Mouse (Mus musculus) skeletal muscle tissue, adult 2 months (tissue): ENCODE measurements at regions not wholly inside any gene's neighbourhood (a gene's known extent, or its start where the extent isn't known, plus 50 kb on each side); places are given as distances from the start of the nearest gene placed in this dataset.
A peak's percentile ranks its signal among the peaks of the same experiment; 100 is the strongest.

ENCODE experiments used
- DNase-seq: peaks from one replicate; pipeline ENCODE4 v3.0.0-alpha.2; 2012; ENCODE audit warnings: low read depth, low spot score

DNA sequence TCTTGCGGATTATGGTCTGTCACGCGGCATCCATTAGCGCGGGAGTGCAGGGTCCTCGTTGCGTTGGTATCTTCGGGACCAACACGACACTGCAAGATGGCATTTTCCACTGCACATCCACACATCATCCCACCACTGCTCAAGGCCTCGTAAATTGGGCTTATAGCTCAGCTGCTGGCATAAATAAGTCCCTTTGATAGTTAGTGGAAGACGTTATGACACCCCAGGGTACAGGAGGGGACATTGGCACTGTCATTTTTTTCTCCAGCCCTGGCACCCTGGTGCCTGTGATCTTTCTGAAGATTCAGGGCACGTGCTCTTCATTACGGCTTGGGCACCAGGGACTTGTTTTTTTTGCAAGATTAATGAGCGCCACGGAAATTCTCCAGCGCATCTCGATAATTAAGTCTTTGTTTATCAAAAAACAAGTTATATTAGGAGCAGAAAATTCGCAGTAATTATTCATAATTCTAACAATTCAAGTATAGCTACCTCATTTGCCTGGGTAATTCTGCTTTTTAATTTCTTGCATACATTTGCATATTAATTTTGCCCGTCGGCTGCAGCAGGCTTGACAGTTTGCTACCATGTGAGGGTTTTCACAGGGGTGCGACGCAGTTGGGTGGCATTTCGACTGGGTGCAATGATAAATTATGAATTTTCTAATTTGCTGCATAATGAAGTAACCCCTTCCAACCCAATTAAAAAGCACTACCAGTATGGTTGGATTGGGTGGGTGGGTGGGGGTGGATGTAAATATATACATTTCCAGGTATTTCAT lies 119.1 kb downstream of the Vrk1 start:
- DNase-seq = no peak

DNA sequence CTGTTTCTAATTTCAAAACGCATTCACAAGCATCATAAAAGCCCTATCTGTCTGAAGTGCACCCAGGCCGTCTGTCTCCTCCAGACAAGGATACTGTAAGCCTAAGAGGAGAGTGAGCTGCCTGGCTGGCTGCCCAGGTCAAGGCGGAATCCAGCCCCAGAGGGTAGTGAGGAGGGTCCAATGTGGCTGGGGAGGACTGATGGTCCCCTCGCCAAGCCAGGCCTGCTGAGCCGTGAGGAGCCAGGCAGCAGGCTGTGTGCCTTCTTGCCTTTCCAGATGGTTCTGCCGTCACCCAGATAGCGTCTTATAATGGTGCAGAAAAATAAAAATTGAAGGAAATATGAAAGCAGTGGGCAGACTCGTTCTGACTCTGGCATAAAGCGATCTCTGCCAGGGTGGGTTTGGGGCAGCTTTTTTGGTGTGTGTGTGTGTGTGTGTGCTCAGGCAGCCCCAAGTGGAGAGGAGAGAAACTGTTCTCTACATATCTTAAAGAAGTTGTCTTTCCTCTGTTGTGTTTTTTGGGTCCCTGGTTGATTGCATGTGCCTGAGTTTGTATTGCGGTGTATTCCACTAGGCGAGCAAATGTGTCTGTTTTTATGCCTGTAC lies 120.1 kb downstream of the Vrk1 start:
- no peak for DNase-seq

DNA sequence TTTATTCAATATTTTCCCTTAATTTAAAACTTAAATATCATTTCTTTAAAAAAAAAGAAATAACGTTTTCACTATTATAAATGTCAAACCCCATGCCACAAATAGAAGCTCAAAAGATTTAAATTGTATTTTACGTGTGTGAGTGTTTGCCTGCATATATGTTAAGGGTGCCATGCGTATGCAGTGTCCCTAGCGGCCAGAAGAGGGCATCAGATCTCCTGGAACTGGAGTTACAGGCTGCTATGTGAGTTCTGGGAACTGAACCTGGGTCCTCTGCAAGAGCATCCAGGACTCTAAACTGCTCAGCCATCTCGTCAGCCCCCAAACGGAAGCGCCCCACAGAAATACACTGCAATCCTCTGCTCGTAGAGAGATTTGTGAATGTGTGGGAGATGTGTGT lies 122.7 kb downstream of the Vrk1 start:
- no peak for DNase-seq

DNA sequence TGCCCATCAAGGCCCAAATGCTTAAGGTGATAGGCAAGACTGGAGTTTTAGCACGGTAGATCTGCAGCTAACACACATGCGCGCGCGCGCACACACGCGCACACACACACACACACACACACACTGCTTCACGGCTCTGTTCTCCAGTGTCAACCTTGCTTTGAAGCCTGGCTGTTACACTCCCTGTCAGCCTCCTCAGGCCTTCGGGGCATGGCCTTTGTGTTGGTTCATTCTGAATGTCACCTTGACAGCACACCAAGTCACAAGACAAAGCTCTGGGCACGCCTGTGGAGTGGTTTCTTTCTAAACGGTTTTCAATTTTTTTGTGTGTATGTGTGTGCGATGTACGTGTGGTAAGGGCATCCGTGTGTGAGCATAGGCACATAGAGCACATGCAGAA lies 128.4 kb downstream of the Vrk1 start:
- DNase-seq = no peak

DNA sequence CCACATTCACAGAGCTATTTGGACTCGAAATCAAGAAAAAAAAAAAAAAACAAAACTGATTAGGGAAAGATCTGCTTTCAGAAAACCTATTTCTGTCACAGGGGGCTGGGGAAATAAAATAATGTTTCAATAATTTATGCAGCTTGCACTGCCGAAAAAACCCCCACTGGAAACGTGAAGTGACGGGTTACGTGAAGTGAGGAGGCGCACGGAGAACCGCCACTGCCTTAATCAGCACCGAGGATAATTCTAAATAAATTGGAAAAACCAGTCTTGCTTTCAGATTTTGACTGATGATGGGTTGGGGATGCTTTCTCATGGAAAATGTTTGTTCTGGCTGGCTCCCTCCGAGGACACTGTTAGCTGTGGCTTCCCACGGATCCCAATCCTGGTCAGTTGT lies 129.5 kb downstream of the Vrk1 start:
- no peak for DNase-seq

DNA sequence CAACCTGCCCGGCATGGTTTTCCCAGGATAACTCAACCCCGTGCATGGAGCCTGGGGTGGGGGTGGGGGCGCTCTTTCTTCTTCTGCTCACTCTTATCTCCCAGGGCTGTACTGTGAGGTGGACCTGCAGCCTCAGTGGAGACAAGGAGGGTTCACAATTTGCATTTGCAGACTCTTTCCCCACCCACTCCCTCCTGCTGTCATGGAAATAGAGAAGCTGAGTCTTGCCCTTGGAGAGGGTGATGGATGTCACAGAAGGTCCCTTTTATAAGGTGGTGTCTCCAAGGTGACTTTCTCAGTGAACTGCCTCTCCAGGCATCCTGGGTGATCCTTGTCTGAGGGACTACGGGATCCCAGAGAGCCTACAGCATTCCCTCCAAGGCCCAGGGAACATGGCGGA lies 129.9 kb downstream of the Vrk1 start:
- no peak for DNase-seq

DNA sequence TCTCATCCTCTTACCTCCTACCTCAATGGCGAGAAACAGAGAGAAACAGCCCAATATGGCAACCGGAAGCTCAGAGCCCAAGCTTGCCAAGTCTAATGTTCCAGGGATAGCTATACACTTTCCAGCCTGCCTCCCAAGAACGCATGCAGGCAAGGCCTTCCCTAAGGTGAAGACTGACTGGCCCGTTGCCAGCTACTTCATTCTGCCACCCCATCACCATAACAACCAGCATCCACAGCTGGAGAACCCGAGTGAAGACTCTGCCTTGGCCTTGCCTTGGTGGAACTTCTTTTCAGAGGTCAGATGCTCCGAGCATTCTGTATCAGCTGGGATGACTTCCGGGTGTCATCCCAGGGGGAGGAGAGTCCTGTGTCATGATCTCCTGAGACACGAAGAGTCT lies 130.6 kb downstream of the Vrk1 start:
- DNase-seq = no peak

DNA sequence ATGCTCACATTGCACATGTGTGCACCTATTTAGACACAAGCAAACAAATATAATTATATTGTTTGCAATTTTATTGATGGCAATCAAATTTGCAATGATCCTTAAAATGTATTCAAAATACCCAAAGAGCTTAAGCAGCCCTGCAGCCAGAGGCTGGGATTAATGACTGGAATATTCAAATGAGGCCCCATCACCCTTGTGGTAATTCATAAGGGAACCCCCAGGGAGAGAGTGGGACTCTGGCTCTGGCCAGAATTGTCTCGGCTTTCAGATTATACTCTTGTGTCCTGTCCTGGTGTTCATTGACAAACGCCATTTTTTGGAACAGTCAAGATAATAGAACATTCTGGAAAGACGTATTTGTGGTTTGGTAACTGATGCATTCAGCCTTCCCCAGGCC lies 133.5 kb downstream of the Vrk1 start:
- DNase-seq = no peak

DNA sequence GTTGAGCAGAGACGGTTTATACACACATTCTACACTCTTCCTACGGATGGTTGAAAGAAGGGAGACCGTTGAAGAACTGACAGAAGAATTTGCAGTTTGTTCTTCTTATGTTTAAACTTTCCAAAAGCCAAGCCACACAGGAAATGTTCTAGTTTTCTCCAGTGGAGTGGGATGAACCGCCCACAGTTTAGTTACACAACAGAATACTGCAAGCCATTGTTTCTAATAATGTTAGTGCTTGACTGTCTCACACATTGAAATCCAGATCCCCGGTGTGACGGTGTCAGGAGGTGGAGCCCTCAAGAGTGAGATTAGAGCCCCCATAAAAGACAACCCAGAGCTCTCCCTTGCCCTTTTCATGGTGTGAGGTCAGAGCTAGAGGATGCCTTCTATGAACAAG lies 146.8 kb downstream of the Vrk1 start:
- DNase-seq = no peak

DNA sequence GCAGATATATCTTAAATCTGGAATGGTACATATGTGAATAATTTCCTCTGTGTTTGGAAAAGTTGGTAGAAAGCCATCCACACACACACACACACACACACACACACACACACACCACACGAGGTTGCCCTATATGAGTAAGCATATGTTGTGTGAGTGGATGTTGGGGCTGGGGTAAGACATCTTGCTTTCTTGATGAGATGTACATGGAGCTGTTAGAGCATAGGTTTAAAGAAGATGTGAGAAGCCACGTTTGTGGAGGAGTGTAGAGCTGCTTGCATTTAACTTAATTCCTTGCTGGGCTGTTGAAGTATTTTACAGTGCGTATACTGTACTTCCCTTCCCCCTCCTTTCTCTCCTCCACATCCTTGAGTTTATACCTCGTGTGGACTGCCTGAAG lies 147.8 kb downstream of the Vrk1 start:
- DNase-seq = no peak

DNA sequence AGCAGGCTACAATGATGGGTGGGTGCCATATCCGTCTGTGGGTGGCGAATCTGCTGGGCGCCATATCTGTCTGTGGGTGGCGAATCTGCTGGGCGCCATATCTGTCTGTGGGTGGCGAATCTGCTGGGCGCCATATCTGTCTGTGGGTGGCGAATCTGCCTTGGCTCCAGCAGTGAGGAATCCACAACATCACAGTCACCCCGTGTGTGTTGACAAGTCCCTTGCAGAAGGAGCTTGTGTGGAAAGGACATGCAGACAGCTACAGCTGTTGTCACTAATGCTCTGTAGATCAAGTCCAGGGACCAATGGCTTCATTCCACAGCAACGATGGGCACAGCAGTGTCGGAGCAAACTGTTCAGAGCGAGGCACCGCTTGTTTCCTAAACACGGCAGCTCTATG lies 148.6 kb downstream of the Vrk1 start:
- DNase-seq = no peak

DNA sequence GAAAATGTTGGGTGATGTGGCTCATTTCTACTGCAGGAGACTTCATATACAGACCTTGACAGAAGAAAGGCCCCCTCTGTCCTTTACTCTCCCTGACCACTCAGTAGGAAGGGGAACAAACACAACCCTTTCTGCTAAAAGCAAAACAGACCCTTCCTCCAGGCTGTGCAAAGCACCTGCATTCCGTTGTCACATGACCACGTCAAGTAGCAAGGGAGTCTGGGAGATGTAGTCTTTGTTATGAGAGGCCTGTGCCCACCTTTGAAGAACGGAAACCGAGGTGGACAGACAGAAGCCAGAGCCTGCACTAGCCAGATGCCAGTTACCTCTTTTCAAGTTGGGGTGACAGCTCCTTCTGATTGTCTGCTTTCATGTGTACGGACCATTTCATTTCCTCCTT lies 161.3 kb downstream of the Vrk1 start:
- DNase-seq = no peak

DNA sequence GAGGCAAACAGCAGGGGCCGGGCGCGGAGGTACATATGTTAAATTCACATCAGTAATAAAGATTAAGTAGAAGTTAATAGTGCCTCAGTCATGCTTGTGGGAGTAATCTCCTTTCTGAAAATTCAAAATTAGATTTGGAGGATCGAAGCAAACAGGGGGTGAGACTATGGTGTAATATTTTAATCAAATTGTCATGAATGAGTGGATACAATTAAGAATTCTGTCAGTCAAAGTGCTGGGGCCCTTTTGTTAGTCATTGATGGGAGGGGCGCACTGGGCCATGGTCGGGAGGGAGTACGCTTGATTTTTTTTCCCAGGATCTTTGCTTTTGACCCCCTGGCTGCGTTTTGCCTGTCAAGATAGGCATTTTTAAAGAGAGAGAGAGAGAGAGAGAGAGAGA lies 163.2 kb downstream of the Vrk1 start:
- DNase-seq = no peak

DNA sequence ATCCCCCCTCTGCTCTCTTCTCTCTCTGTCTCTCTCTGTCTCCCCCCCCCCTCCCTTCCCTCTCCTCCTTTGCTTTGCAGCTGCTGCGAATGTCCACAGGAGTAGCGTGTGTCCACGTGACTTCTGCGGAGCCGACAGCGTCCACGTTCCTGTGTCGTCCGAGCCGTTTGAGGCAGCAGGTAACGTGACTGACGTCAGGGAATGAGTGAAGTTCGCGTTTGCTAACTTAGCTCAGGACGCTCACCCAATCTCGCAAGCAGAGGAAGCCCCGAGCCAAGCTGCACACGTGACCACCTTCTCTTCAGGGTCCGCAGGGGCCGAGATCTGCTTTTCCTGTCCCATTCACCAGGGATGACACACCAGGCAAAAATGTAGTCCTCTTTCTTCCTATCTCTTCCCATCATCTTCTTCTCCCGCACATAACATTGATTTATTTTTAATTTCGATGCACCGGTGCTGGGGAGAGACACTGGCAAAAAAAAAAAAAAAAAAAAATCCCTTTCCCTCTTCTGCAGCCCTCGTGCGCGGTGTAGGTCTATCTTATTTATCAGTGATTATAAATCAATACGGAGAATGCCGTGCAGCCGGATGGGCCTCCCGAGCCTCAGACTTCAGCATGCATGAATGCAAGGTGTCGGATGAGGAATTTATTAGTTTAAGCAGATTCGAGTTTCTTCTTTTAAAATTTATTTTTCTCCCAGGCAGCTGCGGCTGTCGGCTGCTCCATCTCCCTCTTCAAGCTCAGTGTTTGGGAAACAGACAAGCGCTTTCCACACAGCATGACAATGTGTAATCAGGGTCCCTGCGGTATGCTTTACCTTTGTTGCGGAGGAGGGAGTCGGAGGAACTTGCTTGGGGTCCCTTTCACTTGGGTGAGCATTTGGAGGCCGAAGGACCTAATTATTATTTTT lies 164.3 kb downstream of the Vrk1 start:
- no peak for DNase-seq

DNA sequence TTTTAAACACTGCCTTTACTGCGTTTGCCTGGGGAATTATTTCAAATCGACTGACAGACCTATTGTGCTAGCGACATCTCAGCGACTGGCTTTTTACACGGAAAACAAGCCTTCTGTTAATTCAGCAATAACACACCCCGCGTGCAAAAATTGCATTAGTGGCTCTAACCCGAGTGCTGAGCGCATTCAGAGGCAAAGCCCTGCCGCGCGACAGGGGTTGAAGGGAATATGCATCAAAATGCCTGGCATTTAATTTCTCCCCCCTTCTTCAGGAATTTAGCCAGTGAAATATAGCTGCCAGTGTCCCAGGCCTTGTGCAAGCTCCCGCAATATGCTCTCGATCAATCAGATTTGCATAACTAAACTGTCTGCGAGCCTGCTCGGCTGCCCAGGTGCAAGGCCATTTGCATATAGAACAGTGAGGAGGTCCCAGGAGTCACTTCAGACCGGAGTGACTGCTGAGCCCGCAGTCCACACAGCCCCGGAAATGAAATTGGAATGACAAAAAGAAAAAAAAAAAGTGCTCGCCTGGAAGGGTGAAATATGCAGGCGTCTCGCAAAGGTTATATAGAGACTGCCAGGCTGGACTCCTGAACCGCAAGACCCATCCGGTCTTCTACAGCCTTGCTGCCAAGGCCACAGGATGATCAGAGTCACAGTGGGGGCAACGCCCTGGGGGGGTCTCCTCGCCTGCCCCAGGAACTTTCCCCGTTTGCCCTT lies 165.1 kb downstream of the Vrk1 start:
- no peak for DNase-seq

DNA sequence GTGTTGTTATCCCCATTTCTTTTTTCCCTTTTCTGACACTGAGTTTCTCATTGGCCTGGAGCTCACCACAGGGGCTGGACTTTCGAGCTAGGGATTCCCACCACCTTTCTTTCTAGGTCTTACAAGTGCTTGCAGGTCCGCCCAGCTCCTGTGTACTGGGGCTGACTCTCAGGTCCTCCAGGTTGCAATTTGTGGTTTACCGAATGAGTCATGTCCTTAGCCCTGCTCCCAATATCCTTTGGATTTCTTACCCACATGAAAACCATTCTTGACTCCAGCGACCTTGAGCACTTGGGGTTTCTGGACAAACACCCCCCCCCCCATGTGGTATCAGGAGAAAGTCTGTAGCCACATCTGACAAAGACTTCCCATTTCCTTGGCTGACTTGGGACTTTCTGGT lies 167.3 kb downstream of the Vrk1 start:
- no peak for DNase-seq

DNA sequence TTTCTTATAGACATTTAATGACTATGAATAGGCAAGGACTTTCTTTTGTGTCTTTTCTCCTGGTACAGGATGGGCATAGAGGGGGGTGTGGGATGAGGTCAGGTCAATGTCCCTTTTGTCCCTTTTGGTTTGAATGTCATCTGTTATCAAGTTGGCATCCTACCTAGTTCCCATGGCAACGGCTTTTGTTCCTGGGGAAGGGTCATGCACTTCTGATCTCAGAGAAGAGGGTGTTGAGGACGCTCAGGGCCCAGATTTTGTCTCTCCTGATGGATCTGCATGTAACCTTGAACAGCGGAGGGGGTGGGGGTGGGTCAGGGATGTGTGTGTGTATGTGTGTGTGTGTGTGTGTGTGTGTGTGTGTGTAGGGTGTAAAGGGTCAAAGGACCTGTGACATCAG lies 167.8 kb downstream of the Vrk1 start:
- no peak for DNase-seq

DNA sequence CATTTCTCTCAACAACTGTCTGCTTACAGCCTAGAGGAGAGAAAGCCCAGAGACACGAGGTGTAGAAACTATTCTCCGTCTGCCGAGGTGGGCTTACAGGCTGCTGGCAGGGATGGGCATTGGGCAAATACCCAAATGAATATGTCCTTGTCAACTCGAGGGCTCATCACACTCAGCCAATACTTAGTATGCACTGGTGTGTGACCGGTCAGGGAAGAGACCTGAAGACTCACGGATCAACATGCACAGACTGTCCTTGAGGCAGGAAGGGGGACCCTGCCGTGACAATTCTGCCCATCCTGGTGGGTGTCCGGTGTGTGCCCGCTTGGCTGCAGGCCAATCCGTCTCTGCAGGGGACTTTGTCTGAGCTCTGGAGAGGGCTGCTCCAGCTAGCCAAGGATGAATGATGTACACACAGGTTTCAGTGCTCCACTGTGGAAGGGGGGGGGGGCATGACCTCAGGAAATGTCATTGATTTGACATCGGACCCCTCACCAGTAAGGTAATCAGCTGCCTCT lies 168.7 kb downstream of the Vrk1 start:
- DNase-seq = no peak

DNA sequence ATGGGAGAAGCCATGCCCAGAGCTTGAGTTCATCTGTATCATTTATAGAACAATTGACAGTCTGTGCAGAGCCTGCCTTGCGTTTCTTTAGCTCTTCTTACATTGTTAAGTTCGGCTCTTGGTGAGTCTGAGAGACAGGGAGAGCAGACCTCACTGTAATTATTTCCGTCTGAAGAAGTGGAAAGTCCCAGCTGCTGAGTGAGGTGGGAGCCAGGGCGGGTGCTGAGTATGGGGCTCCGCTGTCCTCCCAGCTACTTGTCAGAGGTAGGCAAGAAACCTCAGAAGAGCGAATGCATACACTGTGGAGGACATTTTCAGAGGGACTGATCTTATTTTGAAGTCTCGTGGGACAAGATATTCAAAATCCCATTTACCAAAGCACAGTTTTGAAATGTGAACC lies 172.9 kb downstream of the Vrk1 start:
- DNase-seq = no peak

DNA sequence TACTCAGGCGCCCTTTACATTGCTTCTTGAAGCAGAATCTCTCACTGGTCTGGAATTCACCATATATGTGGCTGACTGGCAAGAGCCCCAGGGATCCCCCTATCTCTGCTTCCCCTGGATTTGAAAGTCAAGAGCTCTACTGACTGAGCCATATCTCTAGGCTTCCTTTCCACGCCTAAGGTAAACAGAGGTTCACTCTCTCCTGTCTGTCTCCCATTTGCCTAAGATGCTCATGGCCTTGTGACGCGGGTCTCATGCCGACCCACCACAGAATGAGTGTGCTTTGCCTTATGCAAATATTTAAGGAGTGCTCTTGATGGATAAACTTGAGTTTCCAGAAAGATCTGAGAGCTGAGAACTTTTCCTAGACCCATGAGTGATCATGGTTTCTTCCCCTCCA lies 173.9 kb downstream of the Vrk1 start:
- DNase-seq = no peak

DNA sequence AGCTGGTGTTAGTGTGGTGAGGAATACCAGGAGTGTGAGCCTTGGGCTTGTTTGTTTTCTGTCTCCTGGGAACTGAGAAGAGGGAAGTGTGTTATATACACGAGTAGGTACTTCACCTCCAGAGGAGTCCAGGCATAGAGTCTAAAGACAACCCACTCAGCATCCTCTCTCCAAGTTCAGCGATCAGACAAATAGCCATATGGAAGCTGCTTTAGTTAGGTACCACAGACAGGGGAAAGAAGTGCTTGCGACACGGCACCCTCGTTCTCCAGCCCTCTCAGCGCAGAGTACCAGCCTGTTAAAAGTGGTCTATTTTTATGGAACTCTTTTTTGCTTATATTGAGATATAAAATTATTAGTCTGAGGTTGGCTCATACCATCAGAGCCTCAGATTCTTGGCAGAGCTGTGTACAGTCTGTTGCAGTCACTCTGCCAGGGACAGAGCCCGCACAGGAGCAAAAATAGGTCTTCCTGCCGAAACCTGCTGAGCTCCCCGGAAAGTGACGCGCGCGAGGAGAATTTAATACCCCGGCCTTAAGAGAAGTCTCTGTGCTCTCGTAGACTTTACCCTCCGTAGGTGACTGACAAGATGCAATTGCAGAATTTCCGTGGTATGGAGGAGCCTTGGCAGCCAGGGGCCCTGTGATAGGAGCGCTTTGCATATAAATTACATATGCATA lies 175.5 kb downstream of the Vrk1 start:
- peak; percentile 24 for DNase-seq
